Mouse (Mus musculus) 416B (cell line): ENCODE measurements at regions not wholly inside any gene's neighbourhood (a gene's known extent, or its start where the extent isn't known, plus 50 kb on each side); places are given as distances from the start of the nearest gene placed in this dataset.
"Not testable (repeated sequence)": the region's sequence is repeated elsewhere in the genome, so short reads cannot be mapped to it uniquely, and the experiment has no call there.

Experiments used
- DNase-seq: peaks from one replicate; pipeline ENCODE4 v3.0.0; 2011; ENCODE audit warnings: low read depth

DNA sequence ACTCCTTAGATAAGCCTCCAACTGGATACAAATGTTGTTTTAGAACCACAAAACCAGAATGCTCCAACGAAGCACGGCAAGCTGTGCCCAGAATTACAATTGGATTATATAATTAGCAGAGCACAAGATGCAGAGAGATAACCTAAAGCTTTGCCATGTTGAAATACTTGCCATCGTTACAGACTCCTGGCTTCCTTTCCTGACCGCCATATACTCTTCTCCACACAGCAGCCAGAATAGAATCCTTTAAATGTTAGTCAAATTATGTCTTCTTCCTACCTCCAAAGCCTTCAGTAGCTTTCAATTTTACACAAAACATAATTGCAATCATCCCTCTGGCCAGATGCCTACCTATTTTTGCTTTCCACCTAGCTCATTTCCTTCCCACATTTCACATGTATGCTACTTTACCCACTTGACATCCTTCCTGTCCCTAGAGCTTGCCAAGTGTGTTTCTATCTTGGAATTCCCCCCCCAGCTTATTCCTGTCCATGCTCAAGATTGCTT lies 52.8 kb upstream of the G2e3 start:
- DNase-seq, result no peak

DNA sequence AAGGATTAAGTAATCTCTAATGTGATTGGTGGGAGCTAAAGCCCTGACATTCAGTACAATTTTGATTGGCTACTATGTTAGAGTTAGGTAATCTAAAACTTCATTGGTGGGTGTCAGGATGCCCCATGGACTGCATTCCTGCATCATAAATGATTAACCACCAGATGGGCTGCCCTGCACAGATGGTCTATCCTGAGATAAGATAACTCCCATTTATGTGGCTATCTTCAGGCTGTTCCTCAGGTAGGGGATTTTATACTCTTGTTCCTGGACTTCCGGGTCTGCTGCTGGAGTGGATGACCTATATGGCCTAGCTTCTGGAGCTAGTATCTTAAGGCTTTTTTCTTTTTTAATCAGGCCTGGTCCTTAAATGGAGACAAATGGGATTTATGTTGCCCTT lies 69.5 kb upstream of the G2e3 start:
- DNase-seq, result no peak

DNA sequence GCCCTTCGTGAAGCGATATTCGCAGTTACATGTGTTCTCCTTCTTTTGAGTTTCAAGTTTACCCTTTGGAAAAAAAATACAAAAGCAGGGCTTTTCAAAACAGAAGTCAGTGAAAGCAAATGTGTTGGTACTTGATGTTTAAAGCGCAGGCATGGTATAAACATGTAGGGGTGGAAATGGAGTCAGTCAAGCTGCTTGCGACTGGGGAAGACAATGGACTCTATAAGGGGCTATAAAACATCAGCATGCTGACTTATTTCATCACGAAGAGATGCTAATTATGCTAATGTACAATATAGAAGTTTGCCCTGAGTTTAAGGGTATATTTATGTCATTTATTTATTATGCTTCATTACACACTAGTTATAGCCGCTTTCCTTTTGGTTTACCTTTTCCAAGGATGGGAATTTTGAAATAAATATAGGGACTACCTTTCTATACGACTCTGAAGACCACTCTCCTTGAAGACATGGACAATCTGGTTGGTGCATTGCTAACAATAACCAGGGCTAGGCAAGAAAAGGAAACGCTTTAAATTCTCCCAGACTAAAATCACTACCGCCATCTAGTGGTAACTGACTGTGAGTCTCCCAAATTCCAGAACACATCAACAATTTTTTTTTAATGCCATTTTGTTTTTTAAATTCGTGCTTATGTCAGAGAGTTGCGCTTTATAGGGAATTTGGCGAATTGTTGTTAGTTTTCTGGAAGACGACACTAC lies 71.9 kb upstream of the G2e3 start:
- peak; percentile 64 for DNase-seq

DNA sequence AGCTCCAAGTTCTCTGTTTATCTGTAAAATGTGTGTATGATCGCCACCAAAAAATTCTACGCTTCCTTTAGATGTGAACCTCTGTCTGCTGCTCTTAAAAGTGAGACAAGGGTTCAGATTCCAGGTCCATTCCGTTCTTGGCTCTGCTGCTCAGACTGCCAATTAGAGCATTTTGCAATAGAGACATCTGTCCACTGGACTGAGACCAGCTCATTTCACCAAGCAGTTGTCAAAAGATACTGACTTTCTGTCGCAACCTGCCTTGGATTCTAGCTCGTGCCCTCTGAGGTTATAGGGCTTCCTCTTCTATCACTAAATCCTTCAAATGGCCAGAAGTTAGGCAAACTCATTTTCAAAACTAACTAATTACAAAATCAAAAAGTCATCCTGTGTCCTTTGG lies 74.4 kb upstream of the G2e3 start:
- peak; percentile 39 for DNase-seq

DNA sequence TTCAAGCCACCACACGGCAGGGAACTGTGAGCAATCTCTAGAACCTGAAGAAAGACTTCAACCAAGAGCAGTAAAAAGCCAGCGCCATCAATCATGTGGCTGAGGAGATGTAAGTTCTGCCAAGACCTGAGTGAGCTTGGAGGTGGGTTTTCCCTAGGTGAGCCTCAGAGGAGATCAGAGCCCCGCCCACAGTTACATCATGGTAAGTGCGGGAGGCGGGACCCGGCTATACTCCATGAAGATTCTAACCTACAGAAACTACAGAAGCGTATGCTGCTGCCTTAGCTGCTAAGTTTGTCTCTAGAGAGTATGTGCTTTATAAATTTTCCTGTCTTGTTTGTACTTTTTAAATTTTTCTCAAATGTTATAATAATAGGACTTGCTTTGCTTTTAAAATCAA lies 105.0 kb upstream of the G2e3 start:
- DNase-seq, result no peak

DNA sequence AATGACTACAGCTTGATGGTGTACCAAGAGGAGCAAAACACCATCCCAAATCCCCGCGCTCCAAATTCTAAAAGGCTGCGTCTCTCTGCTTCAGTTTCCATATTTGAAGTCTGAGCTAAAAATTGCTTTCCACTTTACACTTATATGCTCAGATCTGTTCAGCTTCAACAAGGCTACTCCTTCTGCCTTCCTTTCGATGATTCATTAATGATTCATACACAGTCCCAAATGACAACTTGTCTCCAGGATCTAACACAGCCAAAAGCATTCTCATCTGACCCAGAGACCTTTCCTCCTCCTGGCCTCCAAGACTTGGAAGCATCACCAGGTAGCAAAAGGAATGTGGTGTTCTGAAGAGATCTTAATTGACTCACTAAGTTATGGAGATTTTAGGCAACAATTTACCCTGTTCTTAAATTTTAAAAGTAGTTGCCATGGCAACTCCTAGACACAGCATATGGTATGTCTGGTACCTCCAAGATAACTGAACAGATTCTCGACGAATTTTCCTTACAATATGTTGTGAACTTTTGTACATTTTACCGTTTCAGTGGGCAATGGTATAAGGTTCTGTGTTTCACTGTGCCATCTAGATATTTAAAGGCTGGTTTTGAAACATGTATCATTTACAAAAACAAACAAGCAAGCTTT lies 106.6 kb upstream of the G2e3 start:
- no peak for DNase-seq

DNA sequence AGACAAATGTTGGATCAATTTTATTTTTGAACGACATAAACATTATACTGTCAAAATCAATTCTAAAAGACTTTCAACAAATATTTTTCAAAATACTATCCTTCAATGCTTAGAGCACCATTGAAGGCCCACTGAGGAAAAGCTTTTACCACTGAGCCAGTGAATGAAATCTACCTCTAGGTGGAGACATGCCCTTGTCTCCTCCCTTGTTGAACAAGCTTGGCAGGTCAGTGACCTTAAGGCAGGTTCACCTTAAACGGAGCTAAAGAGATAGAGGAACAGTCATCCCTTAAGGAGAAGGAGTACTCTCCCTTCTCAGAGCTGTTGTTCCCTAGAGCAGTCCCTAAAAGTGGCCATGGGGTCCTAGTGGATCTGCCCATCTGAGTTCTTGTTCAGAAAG lies 136.2 kb upstream of the G2e3 start:
- DNase-seq, result no peak

DNA sequence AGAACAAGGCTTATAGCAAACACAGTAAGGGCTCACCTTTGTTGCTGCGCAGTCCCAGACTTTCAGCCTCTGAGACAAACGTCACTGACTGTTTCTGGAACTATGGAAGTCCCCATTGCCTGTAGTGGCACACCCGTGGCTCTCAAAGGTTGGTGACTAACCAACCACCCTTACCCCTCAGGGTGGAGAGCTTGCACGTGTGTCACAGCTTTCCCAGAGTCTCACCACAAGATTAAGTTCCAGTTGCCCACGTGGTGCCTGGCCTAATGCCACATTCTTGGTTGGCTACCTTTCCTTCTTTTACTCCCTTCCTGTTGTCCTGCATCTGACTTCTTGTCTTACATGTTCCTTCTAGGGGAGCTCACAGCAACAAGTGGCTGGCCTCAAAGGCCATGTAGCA lies 151.6 kb upstream of the G2e3 start:
- DNase-seq, result peak; percentile 3

DNA sequence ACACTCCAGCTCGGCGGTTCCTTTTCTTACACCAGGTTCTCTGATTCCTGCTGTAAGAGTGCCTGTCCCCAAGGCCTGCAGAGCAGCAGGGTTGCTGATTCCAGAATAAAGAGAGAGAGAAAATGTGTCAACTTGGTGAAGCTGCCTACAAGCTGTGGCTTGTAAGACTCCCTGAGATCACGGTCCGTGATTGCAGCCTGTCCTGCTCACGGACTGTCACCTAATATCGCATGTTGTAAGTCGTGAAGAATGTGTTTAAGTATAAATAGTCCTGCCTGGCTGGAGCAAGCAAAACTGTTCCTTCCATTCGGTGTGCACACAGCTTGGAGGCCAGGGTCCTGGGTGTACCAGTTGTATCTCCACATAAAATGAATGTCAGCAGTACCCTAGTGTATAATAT lies 152.7 kb upstream of the G2e3 start:
- no peak for DNase-seq

DNA sequence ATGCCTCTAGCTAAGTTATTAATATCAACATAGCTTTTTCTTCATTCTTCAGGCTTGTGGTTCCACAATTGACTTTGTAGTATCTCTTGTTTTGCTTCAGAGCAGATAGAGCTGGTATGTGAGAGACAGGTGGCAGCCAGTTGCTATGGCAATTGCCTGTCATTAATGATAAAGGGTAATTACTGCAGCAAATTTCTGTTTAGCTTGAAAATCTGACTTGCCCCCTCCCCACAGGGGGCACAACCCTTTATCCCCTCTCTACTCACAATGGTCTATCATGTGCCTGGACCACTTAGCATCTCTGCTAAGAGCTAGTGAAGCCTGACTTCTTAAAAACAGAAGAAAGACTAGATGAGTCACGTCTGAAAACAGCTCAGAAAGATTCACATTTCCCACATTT lies 157.1 kb upstream of the G2e3 start:
- DNase-seq, result no peak

DNA sequence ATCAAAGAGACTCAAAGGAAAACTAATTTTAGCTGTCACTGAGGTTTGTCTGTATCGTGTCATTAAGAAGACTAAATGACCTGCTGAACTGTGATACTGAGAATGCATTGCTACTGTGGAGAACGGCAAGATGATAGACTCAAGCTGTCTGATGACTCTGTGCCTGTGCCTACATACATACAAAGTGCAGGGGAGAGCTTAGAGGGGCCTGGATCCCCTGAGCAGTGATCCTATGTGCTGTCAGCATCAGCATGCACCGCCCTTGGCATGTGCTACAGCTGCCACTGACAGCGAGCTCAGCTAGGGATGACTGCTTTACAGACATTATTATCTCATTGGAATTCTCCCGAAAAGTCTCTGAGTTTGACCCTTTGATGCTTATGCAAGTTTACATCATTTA lies 157.7 kb upstream of the G2e3 start:
- no peak for DNase-seq

DNA sequence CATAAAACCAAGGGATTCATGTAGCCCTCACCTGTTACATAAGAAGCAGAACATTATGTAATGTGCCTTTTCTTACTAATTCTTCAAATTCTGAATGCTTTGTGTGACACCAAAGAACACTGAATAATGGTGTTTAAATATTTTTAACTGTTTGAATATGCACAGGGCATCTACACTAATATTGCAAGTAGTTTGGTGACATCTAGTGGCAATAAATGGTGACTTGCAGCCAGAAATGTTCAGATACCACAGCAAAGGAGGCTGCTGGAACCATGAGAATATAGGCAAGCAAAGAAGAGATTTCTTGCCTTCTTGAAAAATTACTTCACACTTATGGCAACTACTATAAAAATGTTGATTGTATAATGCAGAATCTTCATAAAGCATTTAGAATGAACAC lies 159.6 kb upstream of the G2e3 start:
- DNase-seq, result peak; percentile 50

DNA sequence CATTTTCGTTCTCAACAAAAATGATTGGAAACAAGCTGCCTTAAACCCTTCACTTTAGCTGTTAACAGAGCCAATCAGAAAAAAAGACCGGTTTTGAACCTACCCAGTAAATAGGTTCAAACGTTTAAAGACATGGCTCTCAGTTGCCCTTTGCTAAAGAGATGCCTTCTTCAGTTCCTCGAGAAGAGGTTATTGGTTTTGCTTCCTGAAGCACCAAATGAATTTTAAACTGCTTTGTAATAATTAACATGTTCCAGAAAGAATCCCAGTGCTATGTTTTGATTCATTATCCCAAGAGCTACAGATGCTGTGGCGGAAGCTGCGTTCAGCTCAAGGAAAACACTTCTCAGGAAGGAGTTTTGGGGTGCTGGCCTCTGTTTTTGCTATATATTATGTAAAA lies 160.1 kb upstream of the G2e3 start:
- DNase-seq, result no peak

DNA sequence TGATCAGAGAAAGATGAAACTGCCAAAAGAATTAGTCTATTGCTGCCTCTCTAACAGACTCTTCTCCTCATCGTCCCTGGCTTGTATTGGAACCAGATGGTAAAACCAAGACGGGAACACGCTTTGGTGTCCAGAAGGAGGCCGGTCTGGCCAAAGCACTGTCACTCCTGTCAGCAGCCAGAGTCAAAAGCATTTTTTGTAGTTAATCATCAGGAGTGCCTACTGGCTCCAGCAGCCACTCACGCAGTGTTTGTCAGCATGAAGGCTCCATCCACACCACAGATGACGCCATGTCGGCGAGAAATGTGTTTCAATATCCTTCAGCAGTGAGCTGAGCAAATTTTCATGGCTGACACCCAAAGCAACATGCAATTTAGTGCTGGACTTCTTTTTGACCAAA lies 162.1 kb upstream of the G2e3 start:
- DNase-seq, result no peak

DNA sequence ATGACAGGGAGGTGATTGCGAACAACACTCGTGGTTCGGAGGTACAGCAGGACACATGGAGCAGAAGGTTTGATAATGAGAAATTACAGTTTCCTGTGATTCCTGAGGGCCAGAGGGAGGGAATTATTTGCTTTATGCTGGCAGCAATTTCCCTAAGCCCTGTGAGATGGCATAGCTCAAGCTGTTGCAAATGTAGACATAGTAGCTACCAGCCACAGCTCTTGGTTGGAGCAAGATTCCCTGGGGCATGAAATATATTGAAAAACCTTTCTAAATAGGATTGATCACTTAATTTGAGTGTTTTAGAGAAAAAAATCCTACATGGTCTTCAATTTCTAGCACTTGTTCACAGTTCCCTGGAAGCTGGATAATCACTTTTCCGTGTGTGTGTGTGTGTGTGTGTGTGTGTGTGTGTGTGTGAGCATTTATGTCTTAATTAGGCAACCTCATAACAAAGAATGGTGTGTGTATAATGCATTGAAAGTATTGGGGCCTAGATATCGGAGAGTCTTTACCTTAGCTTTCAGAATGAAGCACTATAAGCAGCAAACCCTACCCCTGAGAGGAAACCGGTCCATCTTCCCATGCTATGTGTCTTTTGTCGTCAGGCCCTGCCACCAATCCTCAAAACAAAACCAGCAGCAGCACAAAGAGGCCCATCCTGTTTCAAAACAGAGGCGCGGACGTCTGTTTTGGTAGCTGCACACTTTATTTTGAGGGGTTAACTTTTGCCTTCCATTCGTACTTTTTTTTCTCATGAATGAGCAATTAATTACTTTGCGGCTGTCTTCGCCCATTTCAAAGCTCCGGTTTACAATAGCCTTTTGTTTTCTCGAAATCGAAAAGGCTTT lies 172.7 kb upstream of the G2e3 start:
- no peak for DNase-seq

DNA sequence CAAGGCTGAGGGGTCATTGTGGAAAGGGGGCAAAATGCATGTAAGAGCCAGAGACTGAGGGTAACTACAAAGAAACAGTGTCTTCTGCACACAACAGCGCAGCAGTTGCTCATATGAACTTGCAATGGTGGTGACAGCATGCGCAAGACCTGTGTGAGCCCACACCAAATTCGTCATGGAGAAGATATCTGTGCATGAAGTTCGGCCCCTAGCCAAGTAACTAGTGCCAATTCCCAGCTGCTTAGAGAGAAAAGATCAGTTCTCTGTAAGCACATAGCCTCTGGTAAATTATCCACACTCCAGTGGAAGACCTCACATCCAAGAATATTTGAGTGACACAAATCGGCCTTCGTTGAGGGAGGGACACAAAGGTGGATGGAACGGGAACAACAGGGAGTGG lies 182.7 kb upstream of the G2e3 start:
- DNase-seq, result no peak

DNA sequence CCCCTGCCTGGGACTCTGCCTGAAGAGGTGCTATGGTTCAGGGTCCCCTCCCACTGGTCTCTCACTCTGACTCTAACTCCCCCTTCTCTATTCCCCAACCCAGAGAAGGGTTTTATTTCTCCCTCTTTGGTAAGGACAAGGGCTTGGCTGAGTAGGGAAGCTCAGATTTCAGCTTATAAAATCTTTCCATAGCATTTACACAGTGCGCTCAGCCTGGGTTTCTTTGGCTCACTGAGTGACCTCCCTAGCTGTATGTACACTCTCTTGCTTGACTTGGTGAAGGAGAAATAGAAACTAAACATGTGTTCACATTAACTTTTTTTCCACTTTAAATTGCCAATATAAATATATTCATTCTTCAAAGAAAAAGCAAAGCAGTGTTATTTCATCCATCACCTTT lies 186.9 kb upstream of the G2e3 start:
- no peak for DNase-seq

DNA sequence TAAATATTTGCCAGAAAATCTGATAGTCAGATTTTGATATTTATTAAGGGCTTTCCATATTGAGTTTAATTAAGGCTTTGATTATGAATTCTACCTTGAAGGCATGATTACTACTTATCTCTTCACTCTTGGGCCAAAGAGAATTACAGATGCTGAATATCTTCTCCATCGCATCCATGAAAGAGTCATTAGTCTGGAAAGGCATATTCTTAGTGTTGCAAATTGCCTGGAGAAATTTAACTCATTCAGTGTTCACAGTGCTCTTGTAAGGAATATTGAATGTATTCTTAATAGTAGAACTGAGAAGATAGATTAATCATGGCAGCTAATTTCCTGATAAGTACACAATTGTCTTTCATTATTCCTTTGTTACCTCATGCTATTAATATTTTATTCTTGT lies 187.7 kb upstream of the G2e3 start:
- no peak for DNase-seq

DNA sequence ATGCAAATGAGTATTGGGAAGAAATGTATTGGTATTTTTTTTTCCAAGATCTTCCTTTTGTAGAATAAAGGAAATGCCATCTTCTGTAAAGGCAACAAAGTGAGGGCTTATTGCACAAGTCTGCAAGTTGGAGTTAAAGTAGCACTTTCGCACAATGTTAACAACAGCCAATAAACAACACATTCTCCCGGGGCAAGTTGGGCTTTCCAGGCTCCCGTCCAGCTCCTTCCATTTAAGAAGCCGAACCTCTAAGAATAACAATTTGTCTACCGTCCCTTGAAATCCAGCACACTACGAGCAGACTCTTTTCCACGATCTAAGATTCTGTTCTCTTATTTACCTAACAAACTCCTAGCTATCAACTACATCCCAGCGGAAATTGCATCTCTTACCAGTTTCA lies 199.9 kb upstream of the G2e3 start:
- no peak for DNase-seq

DNA sequence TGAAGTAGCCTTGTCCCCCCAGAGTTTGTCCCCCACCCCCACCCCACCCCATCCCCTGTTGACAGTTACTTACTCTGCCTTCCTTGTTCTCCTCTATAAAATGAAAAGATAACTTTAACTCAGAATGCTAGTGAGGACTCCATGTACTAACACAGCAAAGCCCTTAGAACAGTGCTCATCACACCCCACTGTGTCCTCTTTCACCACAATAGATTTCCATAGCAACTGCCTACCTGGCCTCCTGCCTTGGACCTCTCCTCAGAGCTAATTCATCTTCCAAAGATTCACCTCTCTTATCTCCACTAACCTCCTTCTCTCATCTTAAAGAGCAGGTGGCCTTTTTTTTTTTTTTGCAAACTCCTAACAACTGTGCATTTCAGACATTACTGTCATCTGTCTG lies 204.0 kb upstream of the G2e3 start:
- DNase-seq, result no peak

DNA sequence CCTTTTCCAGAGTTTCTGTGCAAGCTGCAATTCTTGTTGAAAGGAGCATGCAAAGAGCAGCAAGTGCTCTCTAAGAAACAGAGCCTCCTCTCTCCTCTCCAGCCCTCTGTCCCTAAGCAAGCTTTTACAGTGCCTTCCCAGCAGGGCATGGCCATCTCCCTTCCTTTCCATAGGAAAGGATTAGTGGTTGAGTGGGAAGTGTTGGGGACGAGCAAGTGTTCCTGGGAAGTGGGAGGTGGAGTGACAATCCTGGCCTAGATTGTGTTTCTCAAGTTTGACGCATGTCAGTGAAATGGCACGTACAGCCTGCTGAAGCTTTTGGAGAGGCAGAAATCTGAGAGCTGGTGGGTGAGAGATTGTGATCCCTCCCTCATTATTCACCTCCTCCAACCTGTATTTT lies 204.7 kb upstream of the G2e3 start:
- no peak for DNase-seq

DNA sequence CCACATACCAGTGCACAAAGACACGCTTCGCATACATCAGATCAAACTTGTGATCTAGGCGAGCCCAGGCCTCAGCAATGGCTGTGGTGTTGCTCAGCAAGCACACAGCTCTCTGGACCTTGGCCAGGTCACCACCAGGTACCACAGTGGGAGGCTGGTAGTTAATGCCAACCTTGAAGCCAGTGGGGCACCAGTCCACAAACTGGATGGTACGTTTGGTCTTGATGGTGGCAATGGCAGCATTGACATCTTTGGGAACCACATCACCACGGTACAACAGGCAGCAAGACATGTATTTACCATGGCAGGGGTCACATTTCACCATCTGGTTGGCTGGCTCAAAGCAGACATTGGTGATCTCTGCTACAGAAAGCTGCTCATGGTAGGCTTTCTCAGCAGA lies 214.2 kb upstream of the G2e3 start:
- not testable (repeated sequence) for DNase-seq

DNA sequence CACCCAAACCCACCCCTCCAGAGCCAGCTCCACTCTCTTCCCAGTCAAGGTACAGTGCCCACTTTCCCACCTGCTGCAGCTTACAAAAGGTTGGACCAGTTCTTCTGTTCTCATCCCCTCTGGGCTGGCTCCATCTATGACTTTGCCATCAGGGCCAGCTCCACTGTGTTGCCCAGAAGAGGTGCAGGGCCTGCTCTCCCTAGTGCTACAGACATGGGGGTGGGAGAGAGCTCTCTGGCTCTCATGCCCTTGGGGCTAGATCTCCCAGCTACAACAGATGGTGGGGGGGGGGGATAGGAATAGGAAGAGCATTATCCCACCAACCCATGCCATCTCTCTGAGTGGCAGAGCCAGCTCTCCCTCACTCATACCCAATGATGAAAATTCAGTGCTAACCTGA lies 219.6 kb upstream of the G2e3 start:
- DNase-seq, result no peak
